Mouse (Mus musculus) lung, postnatal 14 days (tissue): ENCODE data around the gene Bcl11b.

Experiments
- DNase-seq: peaks from one replicate; pipeline ENCODE4 v3.0.0; 2021

The Bcl11b gene

DNA sequence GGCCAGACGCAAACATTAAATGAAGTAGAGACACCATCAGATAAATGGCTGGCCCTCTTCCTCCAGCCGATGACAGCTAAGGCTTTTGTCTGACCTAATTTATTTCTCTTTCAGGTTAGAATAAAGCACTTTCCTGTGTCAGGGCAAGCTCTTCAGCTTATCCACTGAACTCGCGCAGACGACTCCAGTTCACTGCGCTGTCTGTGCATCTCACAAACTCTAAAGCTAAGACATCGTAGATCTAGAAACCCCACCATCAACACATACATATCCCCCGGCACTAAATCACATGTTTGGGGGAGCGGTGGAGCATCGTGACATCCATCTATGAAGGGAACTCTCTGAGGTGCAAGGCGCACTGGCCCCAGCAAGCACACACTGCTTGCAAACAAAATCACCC, 5.5 kb downstream of the Bcl11b start:
- no peak for DNase-seq

DNA sequence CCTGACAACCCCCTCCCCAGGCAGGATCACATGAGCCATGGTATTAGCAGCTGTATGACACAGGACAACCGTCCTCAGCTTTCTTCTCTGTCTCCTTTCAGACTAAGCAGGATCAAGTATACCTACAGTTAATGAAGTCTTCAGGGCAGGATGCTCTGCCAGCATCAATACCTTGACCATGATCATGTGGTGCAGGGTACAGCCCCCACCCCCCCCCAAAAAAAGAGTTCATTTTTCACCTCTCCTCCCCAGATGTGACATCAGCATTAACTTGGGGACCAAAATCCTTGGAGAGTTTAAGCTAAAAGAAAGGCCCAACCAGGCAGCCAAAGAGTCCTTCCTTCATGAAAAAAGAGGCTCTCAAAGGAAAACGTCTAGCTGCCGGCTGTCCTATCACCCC, 6.2 kb downstream of the Bcl11b start:
- DNase-seq: no peak

DNA sequence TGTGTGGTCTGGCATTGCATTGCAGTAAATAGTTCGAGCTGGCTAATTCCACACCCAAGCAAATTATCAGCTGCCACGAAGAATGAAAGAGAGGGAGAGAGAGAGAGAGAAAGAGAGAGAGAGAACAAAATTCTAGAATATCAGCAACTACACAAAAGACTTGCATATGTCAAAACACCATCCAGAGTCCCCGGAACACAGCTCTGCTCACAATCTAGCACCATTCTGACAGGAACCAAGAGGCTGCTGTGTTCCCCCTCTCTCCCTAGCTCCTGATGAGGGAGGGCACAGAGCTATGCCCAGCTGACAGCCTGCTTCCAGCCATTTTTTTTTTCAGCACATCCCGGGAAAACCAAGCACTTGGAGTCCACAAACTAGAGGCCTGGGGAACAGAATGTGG, 6.6 kb downstream of the Bcl11b start:
- no peak for DNase-seq

DNA sequence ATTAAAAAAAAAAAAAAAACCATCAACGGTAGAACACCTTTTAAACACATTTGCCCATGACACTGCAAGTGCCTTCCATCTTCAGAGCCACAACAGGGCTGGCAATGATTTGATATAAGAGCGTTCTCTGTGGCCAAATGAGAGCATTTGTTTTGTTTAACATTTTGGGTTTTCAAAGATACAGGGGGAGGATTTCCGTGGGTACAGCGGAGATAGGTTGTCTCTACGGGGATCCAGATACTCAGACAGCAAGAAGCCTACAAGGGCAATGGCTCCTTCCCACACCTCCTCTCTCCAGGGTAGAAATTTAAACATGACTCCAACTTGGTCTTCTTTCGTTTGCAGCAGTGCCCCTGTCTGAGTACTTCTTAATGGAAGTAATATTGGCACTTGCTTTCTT, 7.2 kb downstream of the Bcl11b start:
- no peak for DNase-seq

DNA sequence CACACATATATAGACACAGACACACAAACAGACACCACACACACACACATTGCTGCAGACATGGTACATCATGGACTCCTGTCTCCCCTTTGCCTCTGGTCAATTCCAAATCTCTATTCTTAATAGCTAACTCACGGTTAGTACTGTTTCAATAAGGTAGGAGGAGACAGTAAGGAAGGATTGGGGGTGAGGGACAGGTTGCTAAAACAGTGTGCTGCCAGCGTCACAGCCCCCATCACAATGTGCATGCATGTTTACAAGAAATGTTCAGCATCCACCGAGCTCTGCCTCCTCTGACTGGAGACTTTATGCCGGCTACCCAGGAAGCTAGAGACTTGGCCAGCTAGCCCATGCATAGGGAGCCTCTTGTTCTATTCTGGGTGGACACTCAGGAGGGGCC, 9.0 kb downstream of the Bcl11b start:
- DNase-seq: no peak

DNA sequence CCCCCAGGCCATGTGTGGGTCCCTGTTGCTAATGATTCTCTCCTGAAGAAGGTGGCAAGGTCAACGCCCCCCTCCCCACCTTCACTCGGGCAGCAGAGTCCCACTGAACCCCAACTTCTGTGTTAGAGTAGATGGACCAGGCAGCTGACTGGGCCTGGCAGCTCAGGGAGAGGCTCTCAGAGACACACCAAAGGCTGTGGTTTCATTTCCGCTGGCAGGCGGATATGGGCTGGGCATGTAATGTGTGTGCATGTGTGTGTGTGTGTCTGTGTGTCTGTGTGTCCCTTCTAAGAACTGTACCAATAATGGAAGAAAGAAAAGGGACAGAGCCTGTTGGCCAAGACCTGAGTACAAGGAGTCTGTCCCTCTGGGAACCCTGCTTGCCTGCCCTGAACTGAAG, 10.4 kb downstream of the Bcl11b start:
- no peak for DNase-seq

DNA sequence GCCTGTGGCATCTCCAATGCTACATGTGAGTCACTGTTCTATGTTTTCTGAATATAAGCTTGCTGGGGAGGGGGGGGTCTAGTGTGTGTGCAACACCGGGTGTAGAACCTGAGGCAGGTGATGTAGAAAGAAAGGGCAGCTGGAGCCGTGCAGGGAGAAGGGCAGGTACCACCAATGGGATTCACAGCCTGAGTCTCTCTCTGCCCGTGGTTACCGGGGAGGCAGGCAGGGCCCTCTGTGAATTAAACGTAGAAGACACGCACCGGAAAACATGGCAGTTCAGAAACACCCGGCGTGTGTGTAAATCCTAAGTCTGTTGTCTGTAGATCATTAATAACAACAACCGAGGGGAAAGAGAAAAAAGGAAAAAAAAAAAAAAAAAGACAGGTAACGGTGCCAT, 12.2 kb downstream of the Bcl11b start:
- DNase-seq: no peak

DNA sequence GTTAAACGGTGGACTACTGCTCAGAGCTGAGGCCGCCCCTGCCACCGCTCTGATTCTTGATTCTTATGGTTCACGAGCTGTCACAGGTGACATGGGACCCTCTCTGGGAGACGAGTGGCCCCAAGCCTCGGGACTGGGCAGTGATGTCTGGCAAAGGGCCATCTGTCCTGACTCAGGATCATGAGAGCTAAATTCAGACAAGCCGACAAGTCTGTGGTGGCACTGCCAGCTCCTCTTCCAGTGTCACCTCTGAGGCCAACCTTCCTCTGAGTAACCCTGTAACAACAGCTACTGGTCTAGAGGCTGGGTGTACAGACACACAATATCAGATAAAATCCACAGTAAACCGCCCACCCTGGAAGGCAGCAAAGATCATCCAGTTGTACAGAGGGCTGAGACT, 20.2 kb downstream of the Bcl11b start:
- no peak for DNase-seq

DNA sequence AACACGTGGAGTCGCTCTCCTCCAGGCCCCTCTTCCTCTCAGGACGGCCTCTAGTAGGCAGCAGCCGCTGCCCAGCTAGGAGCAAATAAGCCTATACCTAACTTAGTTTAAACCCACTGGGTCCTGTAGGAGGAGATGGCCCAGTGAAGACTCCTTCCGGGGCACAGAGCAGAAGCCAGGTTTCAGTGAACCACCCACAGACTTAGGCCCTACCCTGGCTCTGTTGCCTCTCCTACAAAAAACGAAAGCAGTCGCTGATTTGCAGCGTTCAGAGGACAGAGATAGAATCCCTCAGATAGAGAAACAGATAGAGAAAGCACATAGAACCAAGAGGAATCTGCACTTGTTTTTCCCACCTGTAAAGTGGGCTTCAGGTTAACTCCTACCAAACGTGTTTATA, 21.1 kb downstream of the Bcl11b start:
- DNase-seq: no peak

DNA sequence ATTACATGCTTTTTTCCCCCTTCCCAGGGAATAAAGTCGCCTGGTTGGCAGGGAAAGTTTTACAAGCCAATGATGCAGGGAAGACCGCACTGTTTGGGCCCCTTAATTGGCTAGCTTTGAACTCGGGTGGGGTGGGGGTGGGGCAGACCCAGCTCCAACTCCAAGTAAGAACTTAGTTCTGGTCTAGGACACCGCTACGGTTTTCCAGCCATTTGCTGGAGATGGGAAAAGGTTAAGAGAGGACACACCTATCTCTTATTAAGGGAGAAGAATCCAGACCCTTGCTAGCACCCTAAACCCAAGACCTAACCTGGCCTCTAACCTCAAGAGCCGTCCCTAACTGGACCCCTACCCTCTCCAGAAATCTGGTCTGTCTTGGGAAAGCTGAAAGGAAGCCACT, 22.2 kb downstream of the Bcl11b start:
- no peak for DNase-seq

DNA sequence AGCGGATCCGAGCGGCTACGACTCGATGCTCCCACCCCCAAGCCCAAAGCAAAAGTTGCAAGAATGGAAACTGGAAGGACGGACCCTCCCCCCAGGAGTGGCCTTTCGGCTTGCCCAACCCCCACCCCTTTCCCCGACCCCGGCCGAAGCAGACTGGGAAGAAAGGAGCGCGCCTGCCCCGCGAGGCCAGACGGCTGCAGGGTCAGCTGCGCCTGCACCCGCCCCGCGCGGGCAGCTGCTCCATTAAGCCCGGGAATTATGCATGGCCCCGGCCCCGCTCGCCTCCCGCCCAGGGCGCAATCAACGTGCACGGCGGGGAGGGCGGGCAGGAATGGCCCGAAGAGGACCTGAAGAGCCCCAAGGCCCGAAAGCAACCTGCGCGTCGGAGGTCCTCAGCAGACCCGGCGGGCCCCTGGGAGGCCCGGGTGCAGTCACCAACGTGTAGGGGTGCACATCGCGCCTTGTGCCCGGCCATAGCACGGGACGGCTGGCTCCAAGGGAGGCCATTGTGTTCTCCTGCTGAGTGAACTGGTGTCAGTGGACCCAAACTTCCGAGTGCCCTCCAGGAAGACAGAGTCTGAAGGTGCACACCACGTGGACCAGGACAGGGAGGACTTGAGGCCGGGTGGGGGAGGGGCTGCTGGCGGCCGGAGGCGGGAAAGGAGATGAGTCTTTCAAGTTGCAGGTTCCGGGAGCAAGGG, 23.0 kb downstream of the Bcl11b start:
- DNase-seq: no peak

DNA sequence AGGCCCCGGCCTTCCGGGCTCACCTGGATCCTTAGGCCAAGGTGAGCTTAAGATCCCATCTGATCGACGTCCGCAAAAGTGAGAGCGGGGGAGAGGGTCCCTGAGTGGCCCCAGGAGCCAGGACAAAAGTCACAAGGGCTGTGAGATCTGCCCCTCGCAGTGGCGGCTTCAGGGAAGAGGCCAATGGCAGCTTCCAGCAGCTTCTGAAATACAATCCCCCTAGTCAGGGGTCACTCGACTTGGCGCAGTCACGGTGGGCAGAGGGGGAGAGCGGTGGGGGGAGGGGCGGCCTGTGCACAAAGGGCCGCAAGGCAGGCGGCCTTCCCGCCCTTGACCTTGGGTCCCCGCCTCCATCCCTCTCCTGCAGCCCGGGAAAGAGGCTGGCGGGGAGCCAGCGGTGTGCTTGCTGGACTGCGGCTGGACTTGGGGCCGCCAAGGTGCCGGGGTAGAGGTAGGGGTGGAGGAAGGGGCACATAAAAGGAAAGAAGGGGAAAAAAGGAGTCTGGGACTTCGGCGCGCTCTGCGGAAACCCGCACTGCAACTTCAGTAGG, 23.6 kb downstream of the Bcl11b start:
- DNase-seq: peak; percentile 49

DNA sequence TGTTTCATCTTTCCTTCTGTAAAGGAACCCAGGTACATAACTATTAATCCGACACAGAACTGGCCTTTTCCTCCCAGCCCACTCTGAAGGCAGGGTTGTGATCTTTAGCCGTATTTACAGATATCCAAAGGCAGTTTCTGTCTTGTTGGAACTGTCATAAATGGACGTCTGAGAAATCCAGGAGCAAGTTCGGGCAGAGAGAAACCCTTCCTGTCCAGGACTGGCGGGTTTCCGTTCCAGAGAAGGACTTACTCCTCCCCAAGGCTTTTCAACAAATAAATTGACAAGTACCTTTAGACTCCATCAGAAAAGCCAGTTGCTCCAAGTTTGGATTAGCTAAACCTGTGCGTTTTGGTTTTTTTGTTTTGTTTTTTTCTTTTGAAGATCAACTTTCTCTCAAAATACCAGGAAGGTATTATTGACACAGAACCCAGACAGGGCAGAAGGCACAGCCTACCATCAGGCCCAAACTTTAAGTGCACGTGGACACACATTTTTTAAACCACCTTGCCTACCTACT, 24.6 kb downstream of the Bcl11b start:
- DNase-seq: no peak

DNA sequence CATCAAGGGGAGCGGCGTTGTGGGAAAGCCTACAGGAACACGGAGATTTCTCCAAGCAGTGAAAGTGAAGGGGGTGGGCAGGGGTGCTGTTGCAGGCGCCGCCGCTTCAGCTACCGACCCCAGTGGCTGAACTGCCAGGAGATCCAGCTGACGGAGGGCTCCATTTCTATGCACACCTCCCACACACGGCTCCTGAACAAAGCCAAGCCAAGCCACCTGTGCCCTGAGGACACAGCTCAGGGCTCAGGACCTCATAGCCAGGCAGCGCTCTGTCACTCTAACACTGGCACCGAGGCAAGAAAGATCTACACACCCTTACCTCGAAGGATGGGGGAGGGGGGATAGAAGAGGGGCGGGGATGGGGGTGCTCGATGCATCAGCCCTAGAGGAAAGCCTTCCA, 25.3 kb downstream of the Bcl11b start:
- no peak for DNase-seq

DNA sequence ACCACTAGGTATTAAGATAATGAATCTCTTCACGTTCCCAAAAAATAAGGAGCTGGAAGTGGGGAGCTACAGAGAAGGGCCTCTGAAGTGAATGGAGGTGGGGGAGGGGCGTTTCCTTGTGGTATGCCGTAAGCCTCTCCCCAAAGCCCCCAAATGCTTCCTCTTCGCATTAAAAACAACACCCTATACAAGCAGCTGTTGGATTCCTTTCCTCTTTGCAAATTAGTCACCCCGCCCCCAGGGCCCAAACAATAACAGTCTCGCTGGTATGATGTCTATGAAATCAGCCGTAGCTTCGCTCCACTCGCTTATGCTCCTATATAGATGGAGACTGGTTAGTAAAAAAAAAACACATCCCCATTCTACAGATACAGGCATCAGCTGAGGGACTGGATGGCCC, 25.9 kb downstream of the Bcl11b start:
- no peak for DNase-seq

DNA sequence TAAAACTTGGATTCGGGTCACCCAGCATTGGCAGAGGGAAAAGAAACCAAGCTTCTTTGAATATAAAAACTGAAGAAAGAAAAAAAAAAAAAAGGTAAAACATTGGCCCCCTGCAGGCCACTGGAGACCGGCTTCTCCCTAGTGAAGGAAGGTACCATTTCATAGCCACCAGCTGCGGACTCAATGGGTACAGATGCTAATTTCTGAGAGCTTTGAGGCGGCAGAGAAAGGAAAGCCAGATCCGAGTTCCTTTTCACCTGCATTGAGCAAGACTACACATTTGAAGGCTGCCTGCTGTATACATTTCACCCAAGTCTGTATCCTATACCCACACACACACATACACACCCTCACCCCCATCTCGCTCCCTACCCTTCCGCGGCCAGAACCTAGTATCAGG, 26.3 kb downstream of the Bcl11b start:
- DNase-seq: no peak

DNA sequence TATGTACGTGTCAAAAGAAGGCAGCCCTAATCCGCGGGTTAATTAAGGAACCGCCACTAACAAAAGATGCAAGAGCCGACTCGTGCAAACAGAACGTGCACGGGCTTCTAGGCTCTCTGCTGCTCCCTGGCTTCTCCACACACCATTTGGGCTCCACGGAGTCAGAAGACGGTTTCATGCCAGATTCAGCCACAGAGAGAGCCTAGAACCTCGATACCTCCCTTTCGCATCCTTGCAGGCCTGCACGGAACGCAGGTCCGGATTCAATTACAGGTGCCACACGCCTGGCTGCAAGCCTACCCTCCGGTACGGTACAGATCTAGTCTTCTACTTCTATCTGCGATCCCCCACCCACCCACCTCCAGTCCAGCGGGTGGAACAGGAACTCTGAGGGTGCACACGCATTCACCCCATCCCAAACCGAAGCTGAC, 26.8 kb downstream of the Bcl11b start:
- DNase-seq: no peak

DNA sequence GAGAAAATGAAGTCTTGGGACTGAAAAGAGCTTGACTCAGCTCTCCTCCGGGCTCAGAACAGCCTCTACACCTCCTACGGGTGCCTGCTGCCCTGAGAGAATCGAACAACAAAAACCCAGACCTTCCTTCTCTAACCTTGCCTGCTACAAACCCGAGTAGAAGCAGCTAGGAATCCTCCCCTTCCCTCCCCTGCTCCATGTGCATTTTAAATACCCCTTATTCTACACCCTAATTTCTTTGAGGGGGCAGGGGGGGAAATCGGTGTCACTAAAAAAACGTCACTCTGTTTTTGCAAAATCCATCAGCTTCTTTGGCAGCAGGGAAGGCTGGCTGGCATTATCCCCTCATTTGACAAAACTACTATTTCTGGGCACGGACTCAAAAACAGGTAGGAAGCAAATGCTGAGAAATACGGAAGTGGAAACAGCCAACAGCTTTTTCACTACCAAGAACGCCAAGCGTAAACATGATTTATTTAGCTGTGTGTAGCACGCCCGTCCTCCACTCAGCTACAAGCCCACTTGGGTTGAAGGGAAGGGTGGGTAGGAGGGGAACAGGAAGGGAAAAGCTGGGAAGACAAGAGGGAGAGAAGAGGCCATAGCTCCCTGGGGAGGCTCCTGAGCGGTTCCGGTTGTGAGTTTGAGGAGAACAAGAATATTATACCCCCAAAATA, 27.4 kb downstream of the Bcl11b start:
- DNase-seq: no peak

DNA sequence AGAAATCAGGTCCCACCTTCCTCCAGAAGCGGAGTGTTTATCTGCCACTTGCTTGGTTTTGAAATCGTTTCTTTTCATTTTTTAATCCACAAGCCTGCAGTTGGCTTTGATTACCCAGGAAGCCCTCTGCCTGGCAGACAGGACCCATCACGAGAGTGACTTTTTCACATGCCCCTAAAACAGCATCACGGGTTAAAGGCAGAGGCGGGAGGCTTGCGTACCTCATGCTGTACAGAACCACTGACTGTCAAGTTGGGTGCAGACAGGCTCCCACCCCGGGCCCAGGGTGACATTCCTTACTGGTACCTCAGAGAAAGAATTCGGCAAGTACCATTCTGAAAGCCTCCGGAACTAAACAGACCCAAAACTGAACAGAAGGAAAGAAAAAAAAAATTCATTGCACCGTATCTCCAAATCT, 27.9 kb downstream of the Bcl11b start:
- no peak for DNase-seq

DNA sequence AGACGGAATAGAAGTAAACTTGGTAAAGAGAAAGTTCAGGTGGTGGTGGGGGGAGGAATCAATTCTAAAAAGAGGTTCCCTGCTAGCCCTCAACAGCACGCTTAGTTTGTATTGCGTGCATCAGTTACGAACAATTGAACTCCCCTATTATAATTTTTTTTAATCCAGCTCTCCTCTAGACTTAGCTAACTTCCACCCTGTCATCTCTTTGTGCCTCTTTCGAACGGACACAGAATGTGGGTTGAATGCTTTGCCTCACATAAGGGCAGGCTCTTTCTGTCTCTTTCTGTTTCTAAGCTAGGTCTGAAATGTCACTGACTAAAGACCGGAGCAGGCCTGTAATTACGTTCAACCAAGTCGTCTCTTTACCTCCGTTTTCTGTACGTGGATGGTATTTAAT, 28.9 kb downstream of the Bcl11b start:
- no peak for DNase-seq

DNA sequence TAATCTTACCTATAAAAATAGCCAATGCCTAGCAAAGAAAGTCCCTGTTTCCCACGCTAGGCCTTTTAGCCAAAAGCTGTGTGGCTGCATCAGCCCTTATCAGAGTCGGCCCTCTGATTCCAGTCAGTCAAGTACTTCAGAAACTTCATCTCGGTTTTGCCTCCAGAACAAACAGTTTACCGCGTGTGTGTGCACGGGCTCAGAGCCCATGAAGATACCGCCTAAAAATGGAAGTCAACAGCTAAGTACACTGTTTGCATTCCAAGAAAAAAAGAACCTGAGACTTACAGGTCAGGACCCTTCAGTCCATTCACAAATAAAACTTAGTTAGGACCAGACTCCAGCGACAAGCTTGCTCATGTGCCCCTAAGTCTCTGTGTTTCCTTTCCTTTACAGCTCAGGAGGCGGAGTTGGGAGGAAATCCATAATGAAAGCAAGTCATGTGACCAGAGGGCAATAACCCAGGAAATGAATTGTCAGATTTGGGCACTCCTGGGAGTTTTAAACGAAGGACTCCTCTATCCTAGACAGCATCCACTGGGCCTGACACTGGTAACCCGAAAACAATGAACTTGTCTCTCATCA, 29.8 kb downstream of the Bcl11b start:
- DNase-seq: no peak

DNA sequence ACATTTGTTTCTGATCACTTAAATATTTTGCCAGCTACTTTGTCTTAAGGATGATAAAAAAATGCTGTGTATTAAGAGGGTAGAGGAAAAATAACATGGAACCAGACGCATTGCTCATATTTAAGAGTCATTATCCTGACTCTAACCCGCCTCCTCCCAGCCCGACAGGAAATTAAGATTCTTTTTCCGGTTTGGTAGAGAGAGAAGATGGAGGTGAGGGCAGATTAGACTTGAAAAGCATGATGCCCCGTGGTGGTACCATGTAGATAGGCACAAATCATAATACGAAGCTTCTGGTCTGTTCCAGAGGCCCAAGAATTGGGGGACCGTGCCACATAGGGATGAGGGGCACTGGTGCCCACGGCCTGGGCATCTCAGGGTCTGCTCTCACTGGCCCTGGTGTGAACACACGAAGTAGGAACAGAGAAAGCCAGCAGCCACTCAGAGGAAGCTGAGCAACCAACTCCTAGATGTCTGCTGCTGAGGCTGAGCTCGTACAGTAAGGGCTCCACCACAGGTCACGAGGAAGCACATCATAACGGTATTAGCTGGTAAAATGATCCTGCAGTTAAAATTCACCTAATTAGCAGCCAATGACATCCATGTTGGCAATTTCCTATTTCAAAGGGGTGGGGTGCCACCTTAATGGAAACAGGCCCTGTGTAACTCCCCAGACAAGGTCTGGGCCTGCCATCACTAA, 32.2 kb downstream of the Bcl11b start:
- no peak for DNase-seq

DNA sequence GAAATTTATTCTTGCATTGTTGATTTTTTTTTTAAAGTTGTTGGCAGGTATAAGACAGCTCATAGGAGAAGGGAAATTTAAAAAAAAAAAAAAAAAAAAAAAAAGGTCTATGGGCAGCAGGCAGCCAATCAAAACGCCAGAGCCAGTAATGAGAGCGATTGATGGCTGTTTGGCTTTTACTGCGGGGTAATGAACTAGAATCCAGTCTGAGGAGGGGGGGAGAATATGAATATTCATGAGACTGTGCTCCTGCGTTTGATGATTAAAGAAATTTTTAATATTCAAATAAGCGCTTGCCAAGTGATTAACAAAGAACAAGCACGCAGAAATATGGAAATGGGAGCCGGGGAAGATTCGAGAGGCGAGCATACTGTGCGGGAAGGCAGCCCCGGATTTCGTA, 32.8 kb downstream of the Bcl11b start:
- DNase-seq: no peak
